Mouse (Mus musculus) limb, embryonic 12.5 days (tissue): ENCODE results near the gene 1700113H08Rik. TPM values are rescaled to one million over a fixed set of nuclear protein-coding genes. Genes with fewer than 3 reads are reported as not detected.

Experiments used
- ATAC-seq: fragments of 200-750 bp; cut with Nextera tagmentation; 2 replicates; pipeline ENCODE4 v1.8.0; 2017; ENCODE audit warnings: low read depth, moderate TSS enrichment; ENCODE audit not compliant: insufficient number of reproducible peaks, insufficient read depth, low FRiP score, low TSS enrichment
- H3K27ac ChIP-seq: fragments of 300-500 bp; sonication (generic); 2 replicates; pipeline ENCODE4 v1.5.1; 2016; ENCODE audit warnings: mild to moderate bottlenecking, moderate library complexity
- H3K27me3 ChIP-seq: fragments of 300-500 bp; sonication (generic); 2 replicates; pipeline ENCODE4 v1.6.1; 2016; ENCODE audit warnings: mild to moderate bottlenecking, moderate library complexity
- H3K36me3 ChIP-seq: fragments of 300-500 bp; sonication (generic); 2 replicates; pipeline ENCODE4 v1.6.1; 2016; ENCODE audit warnings: mild to moderate bottlenecking, moderate library complexity
- H3K4me1 ChIP-seq: fragments of 300-500 bp; sonication (generic); replicated peaks from 2 replicates; pipeline ENCODE4 v1.6.1; 2016
- H3K4me2 ChIP-seq: fragments of 300-500 bp; sonication (generic); 2 replicates; pipeline ENCODE4 v1.6.1; 2016; ENCODE audit warnings: mild to moderate bottlenecking, moderate library complexity
- H3K4me3 ChIP-seq: fragments of 300-500 bp; sonication (generic); replicated peaks from 2 replicates; pipeline ENCODE4 v1.5.1; 2016; ENCODE audit warnings: mild to moderate bottlenecking
- H3K9ac ChIP-seq: fragments of 300-500 bp; sonication (generic); replicated peaks from 2 replicates; pipeline ENCODE4 v1.6.1; 2016; ENCODE audit warnings: mild to moderate bottlenecking, moderate library complexity
- H3K9me3 ChIP-seq: fragments of 300-500 bp; sonication (generic); 2 replicates; pipeline ENCODE4 v1.6.1; 2016; ENCODE audit warnings: mild to moderate bottlenecking, moderate library complexity
- WGBS: fragments of 180-500 bp; shearing (Covaris S2); methylation state at CpG from one replicate; pipeline ENCODE4 v1.1.7; 2016; 5-methylcytosine and 5-hydroxymethylcytosine counted together
- polyA plus RNA-seq: library from polyadenylated mRNA; unstranded; fragments of >200 nt; fragmentation: Nextera tagmentation; extraction: Ambion mirVana; gene quantifications from 2 replicates; pipeline ENCODE4 v1.2.1, GENCODE M21; 2016

Gene 1700113H08Rik
- polyA plus RNA-seq = not detected in 2 replicates

DNA sequence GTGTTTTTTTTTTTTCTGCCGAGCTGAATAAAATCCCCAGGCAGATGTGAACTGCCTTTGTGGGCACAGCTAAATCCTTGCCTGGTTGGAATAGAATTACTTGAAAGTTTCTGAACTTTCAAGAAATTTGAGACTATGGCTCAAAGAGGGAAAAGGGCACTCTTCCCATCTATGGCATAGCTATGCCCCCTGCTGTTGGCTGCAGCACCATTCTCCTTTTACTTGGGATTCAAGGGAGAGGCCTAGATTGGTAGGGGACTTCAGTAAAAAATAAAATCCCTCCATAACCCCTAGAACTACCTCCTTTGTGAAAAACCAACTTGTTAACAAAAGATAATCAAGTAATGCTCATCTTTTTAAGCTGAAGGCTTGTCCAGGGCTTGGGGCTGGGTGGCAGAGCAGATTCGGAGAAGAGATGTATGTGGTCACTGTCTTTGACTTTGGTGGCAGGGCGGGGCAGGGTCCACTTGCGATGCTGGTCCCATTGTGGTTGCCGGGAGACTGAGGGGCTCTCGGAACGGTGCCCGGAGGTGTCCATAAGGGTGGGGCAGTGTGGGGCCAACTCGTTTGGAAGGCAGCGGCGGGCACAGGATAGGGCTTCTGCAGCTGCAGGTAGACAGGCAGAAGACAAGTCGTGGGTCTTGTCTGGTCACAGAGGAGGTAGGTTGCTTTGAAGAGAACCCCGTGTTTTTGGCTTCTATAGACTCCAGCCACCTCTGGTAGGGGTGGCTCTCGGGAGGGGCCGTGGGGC, at the start of gene 1700113H08Rik:
1700113H08Rik (plus strand) TSS at position 546 of the 751 bp plus-strand sequence.
- Histone ChIP-seq H3K27ac (no peak within 1 kb of the TSS), H3K4me1 (peaks cover 4% of the 10 kb centered on the region), H3K36me3 (no peaks in the 10 kb centered on the region), H3K4me3 (peak within 1 kb of the TSS; percentile 57), H3K27me3 (0 out of 2 replicates have a peak, but pooled peaks cover 6% of the 10 kb centered on the region), H3K9me3 (no peaks in the 10 kb centered on the region), H3K4me2 (peak within 1 kb of the TSS; percentile 91), H3K9ac (peak within 1 kb of the TSS; percentile 51)
- ATAC-seq = peak; percentile 37
- WGBS = 7% methylated on average over 15 of the region's 15 CpGs

DNA sequence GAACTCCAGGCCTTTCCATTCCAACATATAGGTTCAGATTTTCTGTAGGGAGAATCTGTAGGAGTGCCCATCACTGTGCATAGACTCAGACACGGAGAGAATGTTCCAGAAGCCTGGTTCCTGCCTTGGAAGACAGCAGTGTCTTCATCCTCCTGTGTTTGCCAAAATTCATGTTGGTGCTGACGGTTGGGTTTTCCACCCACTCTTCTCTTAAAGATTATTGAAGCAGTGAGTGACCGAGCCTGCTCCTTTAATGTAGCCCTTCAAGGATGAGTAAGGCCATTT, 49.7 kb upstream of the 1700113H08Rik start:
- Histone ChIP-seq H3K27me3 (no peaks in the 10 kb centered on the region), H3K4me2 (no peak overlapping the region), H3K36me3 (no peaks in the 10 kb centered on the region), H3K4me3 (no peak overlapping the region), H3K9ac (no peak overlapping the region), H3K4me1 (no peaks in the 10 kb centered on the region), H3K27ac (no peak overlapping the region), H3K9me3 (no peaks in the 10 kb centered on the region)
- no peak for ATAC-seq
- 84% methylated on average over 3 of the region's 3 CpGs for WGBS

DNA sequence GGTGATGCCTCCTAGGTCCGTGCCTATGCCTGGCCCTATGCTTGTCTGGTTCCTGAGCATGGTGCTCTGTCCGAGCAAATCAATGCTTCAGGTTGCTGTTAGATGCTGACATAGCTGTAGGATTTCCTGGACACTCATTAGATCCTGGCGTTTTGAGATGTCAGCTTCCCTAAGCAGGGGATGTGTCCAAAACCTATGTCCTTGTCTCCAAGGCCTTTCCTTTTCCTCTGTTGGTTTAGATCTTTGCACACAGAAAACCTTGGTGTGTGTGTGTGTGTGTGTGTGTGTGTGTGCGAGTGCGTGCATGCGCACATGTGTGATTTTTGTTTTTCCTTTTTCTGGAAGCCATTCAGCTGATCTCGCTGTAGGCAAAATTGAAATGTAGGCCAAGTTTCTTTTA, 45.8 kb upstream of the 1700113H08Rik start:
- Histone ChIP-seq H3K9ac (no peak overlapping the region), H3K4me2 (no peak overlapping the region), H3K4me1 (no peaks in the 10 kb centered on the region), H3K27ac (no peak overlapping the region), H3K36me3 (no peaks in the 10 kb centered on the region), H3K27me3 (no peaks in the 10 kb centered on the region), H3K4me3 (no peak overlapping the region), H3K9me3 (no peaks in the 10 kb centered on the region)
- no peak for ATAC-seq
- WGBS = 88% methylated on average over 7 of the region's 7 CpGs

DNA sequence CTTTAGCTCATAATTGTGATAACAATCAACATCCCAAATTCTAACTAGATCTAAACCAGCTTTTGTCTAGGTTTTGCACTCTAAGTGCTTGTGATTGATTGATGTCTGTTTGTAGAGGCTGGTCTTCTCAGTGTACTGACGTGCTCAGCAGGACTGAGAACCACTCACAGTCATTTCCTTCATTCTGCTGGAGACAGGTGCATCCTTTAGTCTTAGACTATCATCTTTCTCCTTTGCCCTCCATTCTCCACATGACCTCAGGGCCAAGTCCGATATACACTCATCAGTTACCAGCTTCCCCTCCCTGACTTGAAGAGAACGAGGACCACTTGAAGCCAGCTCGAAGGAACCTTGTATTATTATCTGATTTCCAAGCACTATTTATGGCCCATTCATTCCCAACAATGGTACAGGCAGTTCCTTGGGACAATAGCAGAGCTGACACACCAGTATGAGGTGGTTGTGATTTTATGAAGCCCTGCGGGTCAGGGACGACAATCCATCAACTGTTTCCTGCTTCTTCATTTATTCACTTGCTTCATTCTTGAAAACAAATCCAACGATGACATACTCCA, 43.4 kb upstream of the 1700113H08Rik start:
- ATAC-seq = no peak
- Histone ChIP-seq H3K27me3 (no peaks in the 10 kb centered on the region), H3K9ac (no peak overlapping the region), H3K4me1 (no peaks in the 10 kb centered on the region), H3K4me3 (no peak overlapping the region), H3K9me3 (no peaks in the 10 kb centered on the region), H3K36me3 (no peaks in the 10 kb centered on the region), H3K27ac (no peak overlapping the region), H3K4me2 (no peak overlapping the region)
- WGBS = 80% methylated on average over 7 of the region's 7 CpGs

DNA sequence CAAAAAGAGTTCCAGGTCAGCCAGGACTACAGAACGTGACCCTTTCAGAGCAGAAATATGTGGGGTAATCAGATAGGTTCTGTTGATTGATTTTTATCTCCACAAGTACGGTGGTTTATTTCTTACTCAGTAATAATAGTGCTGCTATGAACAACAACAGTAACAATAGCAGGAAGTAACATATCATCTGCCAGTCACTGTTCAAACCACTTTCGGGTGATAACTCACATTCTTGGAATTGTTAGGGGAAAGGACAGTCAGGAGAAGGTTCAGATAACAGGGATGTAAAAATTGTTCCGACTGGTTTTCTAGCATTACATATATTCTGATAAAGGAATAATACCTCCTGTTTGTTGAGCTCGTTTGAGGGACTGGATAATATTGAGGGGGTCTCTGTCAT, 42.4 kb upstream of the 1700113H08Rik start:
- H3K36me3 ChIP-seq = no peaks in the 10 kb centered on the region
- H3K27ac ChIP-seq = no peak overlapping the region
- no peaks in the 10 kb centered on the region for H3K9me3 ChIP-seq
- no peak overlapping the region for H3K9ac ChIP-seq
- ATAC-seq = no peak
- no peaks in the 10 kb centered on the region for H3K27me3 ChIP-seq
- WGBS = 76% methylated on average over 5 of the region's 5 CpGs
- H3K4me3 ChIP-seq = no peak overlapping the region
- H3K4me1 ChIP-seq = no peaks in the 10 kb centered on the region
- H3K4me2 ChIP-seq = no peak overlapping the region

DNA sequence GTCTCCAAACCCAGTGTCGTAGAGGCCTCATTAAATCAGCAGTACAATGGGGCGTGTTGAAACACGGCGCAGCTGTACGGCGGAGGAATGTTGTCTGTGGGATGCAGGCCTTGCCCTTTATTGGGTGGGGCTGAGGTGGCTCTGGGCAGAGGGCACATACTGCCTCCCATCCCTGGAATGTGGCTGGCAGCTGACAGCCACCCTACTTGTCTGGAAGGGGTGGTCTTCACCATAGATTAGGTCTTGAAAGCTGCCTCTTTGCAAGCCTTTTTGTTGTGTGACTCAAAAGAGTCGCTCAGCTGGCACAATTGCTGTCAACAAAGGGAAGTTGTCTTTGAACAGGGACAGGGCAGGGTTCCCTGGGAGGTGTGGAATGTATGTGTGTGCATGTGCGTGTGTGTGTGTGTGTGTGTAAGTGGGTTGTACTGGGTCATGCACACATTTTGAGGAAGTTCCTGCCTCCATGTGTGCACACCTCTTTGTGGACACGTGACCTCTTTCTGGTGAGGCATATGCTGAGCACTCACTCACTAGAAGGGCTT, 41.6 kb upstream of the 1700113H08Rik start:
- Histone ChIP-seq H3K4me2 (no peak overlapping the region), H3K27me3 (no peaks in the 10 kb centered on the region), H3K27ac (no peak overlapping the region), H3K9ac (no peak overlapping the region), H3K4me3 (no peak overlapping the region), H3K9me3 (no peaks in the 10 kb centered on the region), H3K4me1 (no peaks in the 10 kb centered on the region), H3K36me3 (no peaks in the 10 kb centered on the region)
- no peak for ATAC-seq
- WGBS = 65% methylated on average over 9 of the region's 9 CpGs

DNA sequence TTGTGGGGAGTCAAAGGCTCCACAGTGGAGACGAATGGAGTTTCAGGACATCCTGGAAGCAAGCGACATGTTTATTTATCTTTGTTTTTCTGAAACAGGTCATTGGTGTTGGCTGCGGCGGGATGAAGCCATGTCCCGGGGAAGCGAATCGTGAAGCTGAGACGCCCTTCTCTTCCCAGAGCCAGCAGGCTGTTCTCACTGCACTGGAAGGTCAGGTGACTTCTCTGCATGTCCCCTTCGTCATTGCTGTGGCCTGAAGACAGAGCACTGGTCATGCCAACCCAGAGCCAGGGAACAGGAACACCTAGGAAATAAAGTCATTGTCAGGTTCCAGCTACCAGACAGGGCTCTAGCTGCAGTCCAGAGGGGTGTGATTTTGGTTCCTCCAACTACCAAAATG, 39.0 kb upstream of the 1700113H08Rik start:
- no peak overlapping the region for H3K4me2 ChIP-seq
- H3K4me3 ChIP-seq = no peak overlapping the region
- H3K27me3 ChIP-seq = no peaks in the 10 kb centered on the region
- no peaks in the 10 kb centered on the region for H3K36me3 ChIP-seq
- no peaks in the 10 kb centered on the region for H3K9me3 ChIP-seq
- ATAC-seq = no peak
- no peaks in the 10 kb centered on the region for H3K4me1 ChIP-seq
- no peak overlapping the region for H3K9ac ChIP-seq
- no peak overlapping the region for H3K27ac ChIP-seq
- 76% methylated on average over 9 of the region's 9 CpGs for WGBS

DNA sequence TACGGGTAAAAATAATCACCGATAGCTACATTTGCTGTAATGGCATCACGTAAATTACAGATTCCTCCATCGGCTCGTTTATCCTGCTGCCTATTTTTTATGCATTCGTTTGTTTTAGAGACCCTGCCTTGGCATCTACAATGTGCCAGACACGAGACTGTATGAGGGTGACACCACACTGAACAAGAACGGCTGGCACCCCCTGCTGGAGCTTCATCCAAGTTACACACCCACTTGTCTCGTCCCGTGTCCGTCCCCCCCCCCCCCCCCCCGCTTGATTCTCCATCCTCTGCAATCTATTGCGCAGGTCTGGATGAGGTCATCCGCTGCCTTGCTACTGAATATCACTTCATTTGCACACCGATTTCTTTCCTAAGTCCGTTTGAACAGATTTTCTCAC, 37.1 kb upstream of the 1700113H08Rik start:
- ATAC-seq = no peak
- Histone ChIP-seq H3K9ac (no peak overlapping the region), H3K36me3 (no peaks in the 10 kb centered on the region), H3K4me2 (no peak overlapping the region), H3K27me3 (no peaks in the 10 kb centered on the region), H3K4me1 (no peaks in the 10 kb centered on the region), H3K9me3 (no peaks in the 10 kb centered on the region), H3K4me3 (no peak overlapping the region), H3K27ac (no peak overlapping the region)
- WGBS = 74% methylated on average over 13 of the region's 16 CpGs

DNA sequence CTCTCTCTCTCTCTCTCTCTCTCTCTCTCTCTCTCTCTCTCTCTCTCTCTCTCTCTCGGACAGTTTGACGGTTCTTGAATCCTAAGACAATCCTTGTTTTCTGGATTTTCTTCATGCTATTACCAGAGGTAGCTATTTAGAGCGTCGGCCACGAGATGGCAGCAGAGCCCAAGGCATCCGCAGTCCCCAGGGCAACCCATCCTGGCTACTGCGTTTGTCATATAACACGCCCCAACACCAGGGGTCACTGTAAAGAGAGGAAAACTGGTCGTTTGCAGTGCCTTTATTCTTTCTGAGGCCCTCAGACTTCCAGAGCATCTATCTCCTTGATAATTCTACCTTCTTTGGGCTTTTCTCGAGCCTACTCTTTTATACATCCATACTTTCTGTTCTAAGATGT, 33.0 kb upstream of the 1700113H08Rik start:
- Histone ChIP-seq H3K4me1 (no peaks in the 10 kb centered on the region), H3K4me2 (no peak overlapping the region), H3K36me3 (no peaks in the 10 kb centered on the region), H3K9ac (no peak overlapping the region), H3K9me3 (no peaks in the 10 kb centered on the region), H3K27me3 (no peaks in the 10 kb centered on the region), H3K4me3 (no peak overlapping the region), H3K27ac (no peak overlapping the region)
- WGBS = 3% methylated on average over 9 of the region's 10 CpGs
- no peak for ATAC-seq

DNA sequence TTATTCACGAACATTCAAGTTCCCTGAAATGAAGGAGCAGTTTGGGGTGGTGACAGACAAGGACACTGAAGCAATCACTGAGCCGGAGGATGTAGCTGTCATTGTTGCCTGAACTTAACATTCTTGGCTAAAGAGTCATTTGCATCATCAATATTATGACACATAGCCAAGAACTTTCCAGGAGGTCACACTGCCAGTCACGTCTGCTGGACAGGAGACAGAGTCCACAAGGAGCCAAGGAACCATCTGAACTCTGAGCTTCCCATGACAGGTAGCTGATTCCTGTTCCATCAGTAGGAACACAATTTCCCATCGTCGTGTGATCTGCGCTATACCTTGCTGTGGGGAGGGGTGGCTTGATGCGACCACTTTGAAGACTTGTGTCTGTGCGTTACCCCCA, 25.1 kb upstream of the 1700113H08Rik start:
- no peak for ATAC-seq
- Histone ChIP-seq H3K27me3 (no peaks in the 10 kb centered on the region), H3K4me1 (0 out of 2 replicates have a peak, but pooled peaks cover 4% of the 10 kb centered on the region), H3K9ac (no peak overlapping the region), H3K27ac (no peak overlapping the region), H3K36me3 (no peaks in the 10 kb centered on the region), H3K4me3 (no peak overlapping the region), H3K4me2 (no peak overlapping the region), H3K9me3 (no peaks in the 10 kb centered on the region)
- WGBS = 90% methylated on average over 8 of the region's 8 CpGs

DNA sequence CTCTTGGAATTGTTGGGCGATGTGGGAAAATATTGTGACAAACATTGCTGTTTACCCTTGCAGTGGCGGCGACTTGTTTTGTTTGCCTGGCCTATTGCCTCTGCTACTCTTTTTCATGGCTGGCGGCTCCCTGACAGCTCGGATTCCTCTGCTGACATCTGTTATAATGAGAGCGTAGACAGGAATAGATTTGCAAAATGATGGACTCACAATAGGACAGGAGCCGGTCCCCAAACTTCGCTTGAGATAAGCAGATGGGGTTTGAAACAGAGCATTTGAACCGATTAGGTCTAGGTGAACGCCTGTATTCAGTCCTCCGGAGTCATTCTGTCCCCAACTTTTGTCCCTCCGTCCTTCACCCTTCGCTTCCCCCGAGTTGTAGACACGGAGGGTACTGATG, 22.0 kb upstream of the 1700113H08Rik start:
- Histone ChIP-seq H3K9me3 (no peaks in the 10 kb centered on the region), H3K4me1 (0 out of 2 replicates have a peak, but pooled peaks cover 4% of the 10 kb centered on the region), H3K27ac (no peak overlapping the region), H3K9ac (no peak overlapping the region), H3K27me3 (no peaks in the 10 kb centered on the region), H3K36me3 (no peaks in the 10 kb centered on the region), H3K4me2 (no peak overlapping the region), H3K4me3 (no peak overlapping the region)
- ATAC-seq = no peak
- WGBS = 89% methylated on average over 15 of the region's 15 CpGs
